Mouse (Mus musculus) urinary bladder, postnatal 25 days (tissue): ENCODE measurements at regions not wholly inside any gene's neighbourhood (a gene's known extent, or its start where the extent isn't known, plus 50 kb on each side); places are given as distances from the start of the nearest gene placed in this dataset.

Experiments
- DNase-seq: peaks from one replicate; pipeline ENCODE4 v3.0.0; 2022; ENCODE audit warnings: low spot score

DNA sequence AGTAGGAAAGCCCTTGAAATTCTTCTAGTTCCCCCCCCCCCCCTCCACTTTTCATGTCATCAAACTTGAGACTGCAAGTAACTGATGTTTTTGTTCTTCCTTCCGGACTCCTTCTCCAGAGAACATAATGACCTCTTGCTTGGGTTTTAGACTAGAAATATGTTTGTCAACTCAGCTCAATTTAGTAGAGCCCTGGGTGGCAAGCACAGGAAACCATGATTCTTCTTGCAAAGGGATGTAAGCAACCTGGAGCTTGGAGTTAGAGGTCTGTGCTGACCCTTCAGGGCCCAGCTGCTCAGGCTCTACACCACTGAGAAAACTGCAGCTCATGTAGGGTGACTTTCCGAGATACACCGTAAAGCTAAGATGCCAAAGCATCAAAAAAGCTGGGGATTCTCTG is 127.2 kb upstream of the Meis1 start:
- no peak for DNase-seq

GRCm38 (mm10) chr11:19151026-19151425 is 132.2 kb upstream of the Meis1 start:
- no peak for DNase-seq

GRCm38 (mm10) chr11:19153714-19154113 is 134.9 kb upstream of the Meis1 start:
- DNase-seq: no peak

DNA sequence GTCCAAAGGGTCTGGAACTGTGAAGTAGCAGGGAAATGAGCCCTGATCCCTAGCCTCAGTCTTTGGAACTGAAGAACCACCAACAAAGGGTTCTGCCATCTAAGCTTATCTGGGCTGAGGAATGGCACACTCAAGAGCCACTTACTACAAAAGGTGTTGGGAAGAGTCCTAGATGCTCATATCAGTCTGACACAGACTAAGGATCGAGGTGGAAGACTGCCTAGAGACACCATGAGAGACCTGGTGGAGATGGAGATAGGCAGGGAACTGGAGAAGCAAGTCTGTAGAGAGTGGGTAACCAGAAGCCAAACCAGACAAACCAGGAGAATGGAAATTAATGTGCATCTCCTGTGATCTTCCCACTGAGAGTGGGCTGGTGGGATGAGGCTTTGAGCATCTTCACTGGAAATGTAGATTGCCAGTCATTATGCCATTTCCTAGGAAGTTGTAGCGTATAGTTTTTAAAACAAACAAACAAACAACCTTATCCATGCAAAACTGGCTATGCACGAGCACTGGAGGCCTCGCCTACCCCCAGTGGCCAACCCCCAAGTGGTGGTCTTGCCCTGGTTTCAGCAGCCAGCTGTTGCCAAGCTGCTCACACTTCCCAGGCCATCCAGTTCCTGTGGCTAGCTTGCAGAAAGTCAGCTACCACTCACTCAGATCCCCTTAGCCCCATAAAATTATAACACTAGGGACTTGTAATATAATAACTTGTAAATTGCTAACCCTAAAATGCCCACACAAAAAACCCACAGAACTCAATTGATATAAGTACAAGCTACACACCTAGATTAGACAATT is 136.2 kb upstream of the Meis1 start:
- no peak for DNase-seq

GRCm38 (mm10) chr11:19155617-19155983 is 136.8 kb upstream of the Meis1 start:
- DNase-seq: no peak

DNA sequence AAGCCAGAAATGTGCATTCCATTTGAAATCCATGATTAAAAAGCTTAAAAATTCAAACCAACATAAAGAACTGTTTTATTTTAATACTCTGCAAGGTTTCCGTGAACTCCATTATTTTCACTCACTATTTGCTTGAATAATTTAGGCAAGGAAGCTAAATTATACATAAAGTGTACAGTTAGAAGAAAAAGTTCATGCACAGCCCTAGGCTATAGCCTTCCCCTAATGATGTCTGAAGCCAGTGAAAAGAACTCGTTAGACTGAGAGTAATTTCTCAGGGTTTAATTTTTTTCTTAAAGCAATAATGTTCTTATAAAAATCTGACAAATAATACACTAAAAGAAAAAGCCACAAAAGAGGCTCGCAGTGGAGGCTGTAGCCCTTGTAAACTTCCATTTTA is 141.4 kb upstream of the Meis1 start:
- DNase-seq: no peak

DNA sequence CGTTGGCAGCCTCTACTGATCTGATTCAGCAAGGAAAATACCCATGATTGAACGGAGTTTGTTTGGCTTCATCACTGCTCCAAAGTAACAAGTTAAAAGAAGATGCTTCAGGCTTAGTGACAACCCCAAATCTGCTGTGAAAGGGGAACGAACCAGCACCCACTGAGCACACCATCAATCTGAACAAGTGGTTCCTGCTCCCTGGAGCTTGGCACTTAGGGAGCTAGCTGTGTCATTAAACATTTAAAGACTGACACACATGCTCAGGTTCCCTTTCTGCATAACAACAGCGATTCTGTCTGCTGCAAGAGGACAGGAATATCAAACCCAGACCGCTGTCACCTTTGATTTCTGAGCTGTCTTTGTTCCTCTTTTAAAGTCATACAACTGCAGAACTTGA is 141.9 kb upstream of the Meis1 start:
- no peak for DNase-seq

DNA sequence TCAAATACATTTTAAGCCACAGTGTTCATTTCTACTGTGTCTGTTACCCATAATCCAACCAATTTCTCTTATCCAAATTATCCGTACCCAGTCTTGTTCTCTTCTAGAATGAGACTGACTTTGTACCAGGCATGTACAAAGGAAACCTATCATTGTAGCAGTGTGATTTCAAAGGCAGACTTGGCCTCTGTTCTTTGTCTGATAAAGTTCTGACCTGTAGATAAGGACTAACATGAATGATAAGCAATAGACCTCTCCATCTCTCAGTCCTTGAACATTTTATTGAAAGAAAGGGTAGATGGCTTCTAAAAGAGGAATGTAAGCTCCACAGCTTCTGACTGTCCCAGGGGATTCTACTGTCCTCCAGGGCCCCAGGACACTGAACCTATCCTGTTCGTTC is 152.2 kb upstream of the Meis1 start:
- DNase-seq: no peak

GRCm38 (mm10) chr11:19174305-19175017 is 155.7 kb upstream of the Meis1 start:
- no peak for DNase-seq

- DNase-seq: no peak
Observed at GRCm38 (mm10) chr11:19179290-19179689, 160.5 kb upstream of the Meis1 start.

- DNase-seq: no peak
Observed at GRCm38 (mm10) chr11:19189778-19190177, 171.0 kb upstream of the Meis1 start.

GRCm38 (mm10) chr11:19194464-19194863 is 175.7 kb upstream of the Meis1 start:
- DNase-seq: no peak

- DNase-seq: no peak
Observed at GRCm38 (mm10) chr11:19197790-19198189, 179.0 kb upstream of the Meis1 start.

DNA sequence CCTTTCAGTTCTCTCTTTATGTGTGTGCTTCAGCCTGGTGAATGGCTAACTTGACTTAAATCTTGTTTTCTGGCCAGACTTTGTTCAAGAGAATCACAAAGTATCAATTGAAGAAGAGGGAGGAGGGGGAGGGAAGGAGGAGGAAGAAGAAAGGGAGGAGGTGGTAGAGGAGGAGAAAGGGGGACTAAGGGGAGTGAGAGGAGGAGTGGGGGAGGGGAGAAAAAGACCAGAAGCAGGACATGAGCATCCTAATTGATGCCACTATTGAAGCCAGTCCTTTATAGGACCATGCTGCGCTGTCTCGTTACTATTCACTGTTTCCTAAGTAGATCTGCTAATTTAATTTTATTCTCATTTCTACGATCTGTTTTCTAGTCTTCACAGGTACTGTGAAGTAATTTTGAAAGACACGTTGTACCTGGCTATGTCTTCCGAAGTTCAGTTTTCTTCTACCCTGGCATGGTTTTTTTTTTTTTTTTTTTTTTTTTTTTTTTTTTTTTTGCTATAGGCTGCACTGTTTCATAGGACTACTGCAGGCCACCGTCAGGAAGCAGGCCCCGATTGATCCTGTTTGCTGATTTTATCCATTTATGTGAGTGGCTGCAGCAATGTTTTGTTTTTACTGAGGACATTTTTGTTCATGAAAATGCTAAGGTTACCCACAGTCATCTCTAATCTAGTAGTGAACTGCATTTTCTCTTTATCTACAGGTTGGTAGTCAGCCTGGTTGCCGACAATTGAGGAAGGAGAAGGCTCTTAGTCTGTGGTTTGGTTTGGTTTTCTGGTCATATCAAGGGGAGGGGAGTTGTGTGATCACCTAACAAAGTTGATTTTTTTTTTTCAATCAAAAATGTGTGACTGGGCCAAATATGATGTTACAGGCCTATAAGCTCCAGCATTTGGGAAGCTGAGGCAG is 184.1 kb upstream of the Meis1 start:
- no peak for DNase-seq

GRCm38 (mm10) chr11:19203518-19203900 is 184.7 kb upstream of the Meis1 start:
- no peak for DNase-seq

- no peak for DNase-seq
Observed at GRCm38 (mm10) chr11:19203968-19204367, 185.2 kb upstream of the Meis1 start.

GRCm38 (mm10) chr11:19204521-19204920 is 185.7 kb upstream of the Meis1 start:
- DNase-seq: no peak

DNA sequence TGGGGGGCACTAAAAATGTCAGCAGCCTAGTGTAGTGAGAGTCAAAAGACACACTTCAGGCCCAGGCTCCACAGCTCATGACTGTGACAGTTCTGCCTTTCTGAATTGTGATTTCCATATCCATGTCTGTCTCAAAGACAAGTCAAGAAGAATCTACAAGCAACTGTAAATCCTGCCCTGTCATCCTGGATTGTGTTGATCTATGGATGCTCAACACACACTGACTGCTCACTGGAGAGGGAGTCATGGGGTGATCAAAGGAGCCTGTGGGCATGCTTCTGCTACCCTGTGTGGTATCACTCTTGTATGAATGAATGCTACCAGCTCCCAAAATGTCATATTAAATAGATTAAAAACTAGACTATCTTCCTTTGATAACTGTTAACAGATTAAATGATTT is 186.4 kb upstream of the Meis1 start:
- no peak for DNase-seq

GRCm38 (mm10) chr11:19219476-19219875 is 200.7 kb upstream of the Meis1 start:
- no peak for DNase-seq

DNA sequence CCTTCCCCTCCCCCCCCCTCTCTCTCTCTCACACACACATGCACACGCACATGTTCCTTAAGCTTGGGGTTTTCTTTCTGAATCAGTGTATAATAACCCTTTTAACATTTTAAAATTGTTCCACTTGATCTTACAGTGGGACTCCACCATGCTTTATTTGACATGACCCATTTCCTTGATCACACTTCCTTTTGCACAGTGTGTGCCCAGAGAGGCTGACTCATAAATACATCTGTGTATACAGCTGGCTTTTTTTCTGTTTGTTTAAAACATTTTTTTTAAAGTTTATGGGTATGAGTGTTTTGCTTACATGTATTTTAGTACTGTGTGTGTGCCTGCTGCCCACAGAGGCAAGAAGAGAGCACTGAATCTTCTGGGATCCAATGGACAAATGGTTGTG is 202.7 kb upstream of the Meis1 start:
- no peak for DNase-seq

GRCm38 (mm10) chr11:19226756-19227155 is 208.0 kb upstream of the Meis1 start:
- DNase-seq: no peak

DNA sequence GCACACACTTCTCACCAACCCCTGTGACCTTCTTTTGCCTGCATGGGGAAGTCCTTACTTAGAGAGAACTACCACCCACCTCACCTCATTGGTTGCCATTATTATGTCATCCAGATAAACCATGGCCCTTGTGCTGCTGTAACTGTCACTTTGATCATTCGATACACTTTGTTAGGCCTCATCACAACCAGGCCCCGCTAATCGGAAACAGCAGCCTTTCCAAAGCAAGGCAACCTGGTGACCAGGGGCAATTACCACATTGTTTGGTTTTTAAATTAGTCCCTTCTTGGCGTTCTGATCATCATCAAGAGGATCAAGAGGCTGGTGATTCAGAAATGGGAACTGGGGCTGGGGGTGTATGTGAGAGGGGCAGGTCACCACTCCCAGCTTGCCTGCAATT is 208.9 kb upstream of the Meis1 start:
- no peak for DNase-seq
